Comparison of ENCODE assay signal across 28 mouse cellular contexts in genomic region chr19:3819080-3819479, GRCm38 (mm10).
"Had no signal": no experiment of that assay in that cellular context is flagged by ENCODE, and none has a peak within 500 bp of the region (broad histone marks: within the 10 kb centered on the region; RNA-seq: fewer than 3 reads in every experiment).

No protein-coding gene starts in this region.

- H3K9ac ChIP-seq: embryonic facial prominence, embryonic 12.5 days; embryonic facial prominence, embryonic 13.5 days; embryonic facial prominence, embryonic 15.5 days; forebrain, embryonic 12.5 days; forebrain, embryonic 13.5 days; forebrain, embryonic 15.5 days; forebrain, postnatal 0 days had no signal

- H3K4me3 ChIP-seq: embryonic facial prominence, embryonic 10.5 days; embryonic facial prominence, embryonic 12.5 days; embryonic facial prominence, embryonic 13.5 days; embryonic facial prominence, embryonic 15.5 days; erythroblast, embryonic 14.5 days; forebrain, embryonic 10.5 days; forebrain, embryonic 12.5 days; forebrain, embryonic 13.5 days; forebrain, embryonic 15.5 days; gastrocnemius, adult 2 months had no signal

- H3K4me2 ChIP-seq: embryonic facial prominence, embryonic 12.5 days; embryonic facial prominence, embryonic 13.5 days; embryonic facial prominence, embryonic 15.5 days; forebrain, embryonic 12.5 days; forebrain, embryonic 13.5 days; forebrain, embryonic 15.5 days had no signal

- H3K27me3 ChIP-seq: embryonic facial prominence, embryonic 12.5 days; embryonic facial prominence, embryonic 13.5 days; embryonic facial prominence, embryonic 15.5 days; forebrain, embryonic 12.5 days; forebrain, embryonic 13.5 days; forebrain, embryonic 15.5 days had no signal

- H3K9me3 ChIP-seq: embryonic facial prominence, embryonic 10.5 days; embryonic facial prominence, embryonic 12.5 days; embryonic facial prominence, embryonic 13.5 days; embryonic facial prominence, embryonic 15.5 days; forebrain, embryonic 10.5 days; forebrain, embryonic 12.5 days; forebrain, embryonic 13.5 days; forebrain, embryonic 15.5 days had no signal

- DNase-seq: cerebellum, adult 2 months; cerebellum, adult 8-10 months; cerebellum, adult 9-10 months; cerebellum, adult 9-11 months; cerebellum, postnatal 10 days; cerebellum, postnatal 14 days; cerebellum, postnatal 25 days; cerebellum, postnatal 36 days; embryo, embryonic 11 days; forebrain, postnatal 0 days; gastrocnemius, adult 2 months; gastrocnemius, postnatal 10 days; gastrocnemius, postnatal 14 days; gastrocnemius, postnatal 25 days; gastrocnemius, postnatal 36 days; heart, adult 11 months; heart, adult 18-20 months had no signal

- H3K4me1 ChIP-seq: embryonic facial prominence, embryonic 10.5 days; embryonic facial prominence, embryonic 12.5 days; embryonic facial prominence, embryonic 13.5 days; embryonic facial prominence, embryonic 15.5 days; forebrain, embryonic 10.5 days; forebrain, embryonic 12.5 days; forebrain, embryonic 13.5 days; forebrain, embryonic 15.5 days had no signal

- H3K27ac ChIP-seq: embryonic facial prominence, embryonic 10.5 days; embryonic facial prominence, embryonic 12.5 days; embryonic facial prominence, embryonic 13.5 days; embryonic facial prominence, embryonic 15.5 days; forebrain, embryonic 10.5 days; forebrain, embryonic 12.5 days; forebrain, embryonic 13.5 days; forebrain, embryonic 15.5 days; gastrocnemius, adult 2 months had no signal

- ATAC-seq: forebrain, embryonic 13.5 days; forebrain, embryonic 14.5 days; forebrain, embryonic 15.5 days; forebrain, embryonic 16.5 days; forebrain, postnatal 0 days had no signal
